Mouse (Mus musculus) liver, embryonic 15.5 days (tissue): ENCODE data around the gene Myo9b. TPM values are rescaled to one million over a fixed set of nuclear protein-coding genes. Genes with fewer than 3 reads are reported as not detected.

ENCODE experiments used
- ATAC-seq: fragments of 200-750 bp; cut with Nextera tagmentation; 2 replicates; pipeline ENCODE4 v1.8.0; 2017; ENCODE audit warnings: moderate number of reproducible peaks, mild to moderate bottlenecking, moderate library complexity; ENCODE audit not compliant: insufficient read depth
- H3K27ac ChIP-seq: fragments of 300-500 bp; sonication (generic); replicated peaks from 2 replicates; pipeline ENCODE4 v1.5.1; 2015; ENCODE audit warnings: mild to moderate bottlenecking, inconsistent platforms
- H3K27me3 ChIP-seq: fragments of 300-500 bp; sonication (generic); 2 replicates; pipeline ENCODE4 v1.6.1; 2015; ENCODE audit warnings: mild to moderate bottlenecking, inconsistent platforms
- H3K36me3 ChIP-seq: fragments of 300-500 bp; sonication (generic); replicated peaks from 2 replicates; pipeline ENCODE4 v1.6.1; 2015; ENCODE audit warnings: moderate library complexity, mild to moderate bottlenecking, inconsistent platforms
- H3K4me1 ChIP-seq: fragments of 300-500 bp; sonication (generic); replicated peaks from 2 replicates; pipeline ENCODE4 v1.6.1; 2015; ENCODE audit warnings: inconsistent platforms
- H3K4me2 ChIP-seq: fragments of 300-500 bp; sonication (generic); 2 replicates; pipeline ENCODE4 v1.6.1; 2015; ENCODE audit warnings: moderate library complexity, mild to moderate bottlenecking, inconsistent platforms
- H3K4me3 ChIP-seq: fragments of 300-500 bp; sonication (generic); replicated peaks from 2 replicates; pipeline ENCODE4 v1.5.1; 2015; ENCODE audit warnings: mild to moderate bottlenecking, inconsistent platforms
- H3K9ac ChIP-seq: fragments of 300-500 bp; sonication (generic); 2 replicates; pipeline ENCODE4 v1.6.1; 2015; ENCODE audit warnings: moderate library complexity, mild to moderate bottlenecking, inconsistent platforms
- H3K9me3 ChIP-seq: fragments of 300-500 bp; sonication (generic); replicated peaks from 2 replicates; pipeline ENCODE4 v1.6.1; 2016; ENCODE audit warnings: inconsistent platforms
- WGBS: fragments of 180-500 bp; shearing (Covaris S2); methylation state at CpG from one replicate; pipeline ENCODE4 v1.1.7; 2015; ENCODE audit warnings: mixed read lengths; ENCODE audit not compliant: insufficient replicate concordance; 5-methylcytosine and 5-hydroxymethylcytosine counted together
- polyA plus RNA-seq: library from polyadenylated mRNA; unstranded; fragments of >200 nt; fragmentation: Nextera tagmentation; extraction: Ambion mirVana; gene quantifications from 2 replicates; pipeline ENCODE4 v1.2.1, GENCODE M21; 2015

The Myo9b gene
- polyA plus RNA-seq, 1 experiment from 2014 or later = 7.3 TPM

GRCm38 (mm10) chr8:71385212-71385835 is 112.8 kb downstream of the Myo9b start:
- Histone ChIP-seq H3K4me1 (peaks cover 20% of the 10 kb centered on the region), H3K4me3 (no peak overlapping the region), H3K4me2 (no peak overlapping the region), H3K9me3 (no peaks in the 10 kb centered on the region), H3K36me3 (no peaks in the 10 kb centered on the region), H3K27ac (no peak overlapping the region), H3K27me3 (peaks cover 36% of the 10 kb centered on the region), H3K9ac (no peak overlapping the region)
- no peak for ATAC-seq
- 67% methylated on average over 12 of the region's 12 CpGs for WGBS

DNA sequence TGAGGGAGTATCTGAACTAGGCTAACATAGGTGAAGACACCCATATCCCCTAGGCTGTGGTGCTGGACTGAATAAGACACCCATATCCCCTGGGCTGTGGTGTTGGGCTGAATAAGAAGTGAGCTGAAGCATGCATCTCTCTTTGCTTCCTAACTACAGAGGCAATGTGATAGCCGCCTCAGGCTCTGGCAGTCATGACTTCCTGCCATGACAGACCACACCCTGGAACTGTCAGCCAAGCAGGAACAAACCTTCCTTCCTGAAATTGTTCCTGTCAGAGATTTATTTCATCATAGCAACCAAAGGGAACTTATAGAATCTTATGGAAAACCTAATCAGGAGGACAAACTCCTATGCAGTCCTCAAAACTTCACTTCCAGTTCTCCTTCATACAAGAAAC is 115.8 kb downstream of the Myo9b start:
- Histone ChIP-seq H3K9ac (no peak overlapping the region), H3K27me3 (peaks cover 6% of the 10 kb centered on the region), H3K9me3 (no peaks in the 10 kb centered on the region), H3K4me1 (peaks cover 8% of the 10 kb centered on the region), H3K36me3 (no peaks in the 10 kb centered on the region), H3K4me3 (no peak overlapping the region), H3K27ac (no peak overlapping the region), H3K4me2 (no peak overlapping the region)
- no peak for ATAC-seq
- 11% methylated on average over 1 of the region's 1 CpGs for WGBS

GRCm38 (mm10) chr8:71391696-71392095 is 119.2 kb downstream of the Myo9b start:
- H3K4me1 ChIP-seq = peaks cover 18% of the 10 kb centered on the region
- no peak for ATAC-seq
- H3K36me3 ChIP-seq = no peaks in the 10 kb centered on the region
- 67% methylated on average over 2 of the region's 2 CpGs for WGBS
- no peak overlapping the region for H3K4me2 ChIP-seq
- no peak overlapping the region for H3K4me3 ChIP-seq
- no peaks in the 10 kb centered on the region for H3K27me3 ChIP-seq
- no peak overlapping the region for H3K9ac ChIP-seq
- H3K27ac ChIP-seq = no peak overlapping the region
- H3K9me3 ChIP-seq = no peaks in the 10 kb centered on the region

- H3K27me3 ChIP-seq = no peaks in the 10 kb centered on the region
- H3K4me2 ChIP-seq = no peak overlapping the region
- H3K4me3 ChIP-seq = no peak overlapping the region
- H3K36me3 ChIP-seq = no peaks in the 10 kb centered on the region
- WGBS = 62% methylated on average over 5 of the region's 5 CpGs
- ATAC-seq = no peak
- no peak overlapping the region for H3K9ac ChIP-seq
- peaks cover 22% of the 10 kb centered on the region for H3K4me1 ChIP-seq
- no peaks in the 10 kb centered on the region for H3K9me3 ChIP-seq
- no peak overlapping the region for H3K27ac ChIP-seq
Measured at GRCm38 (mm10) chr8:71392391-71392790, 119.9 kb downstream of the Myo9b start.

DNA sequence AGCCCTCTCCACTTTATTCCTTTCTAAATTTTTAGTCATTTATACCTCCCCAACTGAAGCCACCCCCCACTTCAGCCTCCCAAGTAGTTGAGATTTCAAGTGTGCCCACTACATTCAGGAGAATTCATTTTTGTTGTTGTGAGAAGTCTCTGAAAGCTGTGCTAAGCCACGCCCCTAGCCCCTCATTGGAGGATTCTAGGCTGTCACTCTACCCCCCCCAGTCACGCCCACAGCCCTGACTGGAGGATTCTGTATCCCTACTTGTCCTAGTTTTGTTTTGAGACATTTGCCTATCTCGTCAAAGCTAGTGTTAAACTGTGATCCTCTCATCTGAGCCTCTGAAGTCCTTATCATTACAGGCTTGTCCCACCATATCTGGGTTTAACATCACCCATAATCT is 120.4 kb downstream of the Myo9b start:
- H3K9me3 ChIP-seq = no peaks in the 10 kb centered on the region
- peak overlapping the region; percentile 26 for H3K4me3 ChIP-seq
- no peak overlapping the region for H3K9ac ChIP-seq
- H3K27me3 ChIP-seq = no peaks in the 10 kb centered on the region
- H3K27ac ChIP-seq = no peak overlapping the region
- peak overlapping the region; percentile 38 for H3K4me2 ChIP-seq
- no peak for ATAC-seq
- H3K36me3 ChIP-seq = no peaks in the 10 kb centered on the region
- 12% methylated on average over 3 of the region's 3 CpGs for whole genome bisulfite sequencing
- H3K4me1 ChIP-seq = peaks cover 27% of the 10 kb centered on the region

DNA sequence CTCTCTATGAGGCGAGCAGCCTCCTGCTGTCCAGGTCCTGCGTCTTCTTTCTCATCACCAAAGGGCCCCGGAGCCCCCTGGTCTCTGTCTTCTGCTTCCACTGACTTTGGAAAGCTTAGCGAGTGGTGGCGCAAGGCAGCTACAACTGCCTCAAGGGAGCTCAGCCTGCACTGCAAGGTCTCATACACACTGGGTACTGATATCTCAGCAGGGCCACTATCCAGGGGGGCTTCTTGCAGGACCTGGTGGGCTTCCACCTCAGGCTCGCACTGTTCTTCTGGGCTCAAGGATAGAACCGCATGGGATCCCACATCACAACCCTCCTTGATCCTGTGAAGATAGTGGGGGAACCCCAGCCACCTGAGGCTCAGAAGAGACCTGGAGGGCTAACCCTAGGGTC is 122.0 kb downstream of the Myo9b start:
- no peak for ATAC-seq
- no peak overlapping the region for H3K4me2 ChIP-seq
- H3K9me3 ChIP-seq = no peaks in the 10 kb centered on the region
- peaks cover 27% of the 10 kb centered on the region for H3K4me1 ChIP-seq
- no peaks in the 10 kb centered on the region for H3K27me3 ChIP-seq
- H3K4me3 ChIP-seq = no peak overlapping the region
- no peak overlapping the region for H3K27ac ChIP-seq
- WGBS = 78% methylated on average over 7 of the region's 7 CpGs
- no peak overlapping the region for H3K9ac ChIP-seq
- H3K36me3 ChIP-seq = peaks cover 11% of the 10 kb centered on the region

- no peak overlapping the region for H3K4me3 ChIP-seq
- H3K4me1 ChIP-seq = peaks cover 27% of the 10 kb centered on the region
- H3K9ac ChIP-seq = no peak overlapping the region
- H3K36me3 ChIP-seq = peaks cover 15% of the 10 kb centered on the region
- 70% methylated on average over 10 of the region's 10 CpGs for WGBS
- no peak overlapping the region for H3K27ac ChIP-seq
- ATAC-seq = no peak
- H3K4me2 ChIP-seq = no peak overlapping the region
- H3K27me3 ChIP-seq = no peaks in the 10 kb centered on the region
- H3K9me3 ChIP-seq = no peaks in the 10 kb centered on the region
Measured at GRCm38 (mm10) chr8:71395071-71395470, 122.6 kb downstream of the Myo9b start.

DNA sequence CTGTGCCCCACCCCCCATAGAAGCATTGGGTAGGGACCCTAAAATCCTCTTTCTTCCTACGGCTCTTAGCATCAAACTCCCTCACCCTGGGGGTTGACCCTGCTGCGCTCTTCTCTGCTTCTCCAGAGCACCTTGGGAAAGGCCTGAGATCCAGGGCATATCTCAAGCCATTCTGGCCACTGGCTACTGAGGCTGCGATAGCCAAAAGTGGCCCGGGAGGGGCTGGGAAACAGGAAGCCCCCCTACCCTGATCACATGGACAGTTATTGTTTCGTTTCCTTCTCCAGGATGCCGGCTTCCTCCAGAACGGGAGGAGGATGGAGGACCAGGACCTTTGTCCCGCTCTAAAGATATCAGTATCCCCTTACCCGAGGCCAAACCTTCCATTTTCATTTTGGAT is 123.1 kb downstream of the Myo9b start, which contains the start of gene Ushbp1:
Ushbp1 (minus strand) TSS at position 174 of the 400 bp plus-strand sequence.
- Histone ChIP-seq H3K4me2 (peak within 1 kb of the TSS; percentile 84), H3K27ac (peak within 1 kb of the TSS; percentile 69), H3K36me3 (peaks cover 18% of the 10 kb centered on the region), H3K4me3 (peak within 1 kb of the TSS; percentile 80), H3K27me3 (no peaks in the 10 kb centered on the region), H3K9ac (peak within 1 kb of the TSS; percentile 65), H3K4me1 (peaks cover 27% of the 10 kb centered on the region), H3K9me3 (no peaks in the 10 kb centered on the region)
- 62% methylated on average over 9 of the region's 9 CpGs for WGBS
- ATAC-seq = no peak

GRCm38 (mm10) chr8:71396639-71397305 is 124.3 kb downstream of the Myo9b start, which contains the start of gene Babam1:
Babam1 (plus strand) TSS chr8:71396861.
- H3K27me3 ChIP-seq = no peaks in the 10 kb centered on the region
- H3K4me2 ChIP-seq = peak within 1 kb of the TSS; percentile 84
- peak within 1 kb of the TSS; percentile 69 for H3K27ac ChIP-seq
- H3K36me3 ChIP-seq = peaks cover 24% of the 10 kb centered on the region
- under 1% methylated on average over 34 of the region's 34 CpGs for WGBS
- peaks cover 27% of the 10 kb centered on the region for H3K4me1 ChIP-seq
- H3K4me3 ChIP-seq = peak within 1 kb of the TSS; percentile 80
- no peaks in the 10 kb centered on the region for H3K9me3 ChIP-seq
- H3K9ac ChIP-seq = peak within 1 kb of the TSS; percentile 65
- ATAC-seq = peak; percentile 94

DNA sequence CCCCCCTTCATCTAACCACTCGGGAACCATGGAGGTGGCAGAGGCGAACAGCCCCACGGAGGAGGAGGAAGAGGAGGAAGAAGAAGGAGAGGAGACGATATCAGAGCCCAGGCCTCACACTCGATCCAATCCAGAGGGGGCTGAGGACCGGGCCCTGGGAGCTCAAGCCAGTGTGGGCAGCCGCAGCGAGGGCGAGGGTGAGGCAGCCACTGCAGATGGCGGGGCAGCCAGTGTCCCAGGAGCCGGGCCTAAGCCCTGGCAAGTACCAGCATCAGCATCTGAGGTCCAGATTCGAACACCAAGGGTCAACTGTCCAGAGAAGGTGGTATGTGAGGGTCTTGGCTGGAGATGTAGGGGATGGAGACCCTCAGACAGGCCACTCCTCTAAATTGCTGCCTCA is 125.2 kb downstream of the Myo9b start:
- Histone ChIP-seq H3K4me1 (peaks cover 27% of the 10 kb centered on the region), H3K9ac (peak overlapping the region; percentile 65), H3K27ac (0 out of 2 replicates have a peak overlapping the region, but pooled peaks have one; percentile 69), H3K27me3 (no peaks in the 10 kb centered on the region), H3K36me3 (peaks cover 24% of the 10 kb centered on the region), H3K9me3 (no peaks in the 10 kb centered on the region), H3K4me2 (peak overlapping the region; percentile 84), H3K4me3 (peak overlapping the region; percentile 80)
- ATAC-seq = no peak
- WGBS = 79% methylated on average over 12 of the region's 12 CpGs

- Histone ChIP-seq H3K4me2 (no peak overlapping the region), H3K9ac (no peak overlapping the region), H3K4me3 (no peak overlapping the region), H3K4me1 (peaks cover 38% of the 10 kb centered on the region), H3K27me3 (no peaks in the 10 kb centered on the region), H3K36me3 (peaks cover 24% of the 10 kb centered on the region), H3K9me3 (no peaks in the 10 kb centered on the region), H3K27ac (no peak overlapping the region)
- no peak for ATAC-seq
- WGBS = 71% methylated on average over 2 of the region's 2 CpGs
Measured at GRCm38 (mm10) chr8:71400826-71401225, 128.3 kb downstream of the Myo9b start.
